Mouse (Mus musculus): ENCODE data around the gene Nos3. TPM values are rescaled to one million over a fixed set of nuclear protein-coding genes. Genes with fewer than 3 reads are reported as not detected.

Nos3 gene
- total and polyA plus RNA-seq, 3 experiments = 0.30 to 0.36 (median 0.31) TPM

- Histone ChIP-seq H3K27me3 (replicated peaks) (no peaks in the 10 kb centered on the region), H3K9me3 (replicated peaks; ENCODE audit: low read length) (no peaks in the 10 kb centered on the region), H3K4me3 (replicated peaks in 1 of 3; ENCODE audit: low read depth in 2 of 3, low read length in 2 of 3, poor library complexity in 1 of 3) (no peak overlapping the region), H3K9ac (ENCODE audit: insufficient read depth, low read depth) (no peak overlapping the region), H3K79me2 (replicated peaks; ENCODE audit: control insufficient read depth, extremely low read depth, insufficient read depth, poor library complexity, severe bottlenecking) (no peaks in the 10 kb centered on the region), H3K4me2 (ENCODE audit: insufficient read depth, low read depth, poor library complexity, severe bottlenecking) (no peak overlapping the region), H3K4me1 (ENCODE audit: control insufficient read depth in 1 of 2, insufficient read depth in 2 of 2) (peaks cover 0 to 9% of the 10 kb centered on the region in 2 experiments; a peak in 2 of 4 replicates), H3K36me3 (replicated peaks in 1 of 2; ENCODE audit: control insufficient read depth in 1 of 2, insufficient read depth in 1 of 2, low read length in 1 of 2) (peaks cover 14 to 61% of the 10 kb centered on the region in 2 experiments), H3K27ac (ENCODE audit: insufficient read depth, low read depth) (no peak overlapping the region)
- no peak for TF ChIP-seq ZMIZ1 (IDR thresholded peaks at IDR 0.05; ENCODE audit: low read depth, low read length)
- no peak for TF ChIP-seq ZC3H11A (IDR thresholded peaks at IDR 0.05; ENCODE audit: low read depth, low read length)
- TF ChIP-seq UBTF (IDR thresholded peaks at IDR 0.05; ENCODE audit: low read depth, low read length) = no peak
- dilution Hi-C loops (cut with MboI; ENCODE audit: extremely low pct_ligation_motif_present, extremely low pct_unique_long_range_greater_than_20kb, low sequenced_read_pairs) = no loop called here
- in situ Hi-C loops (cut with MboI; ENCODE audit: low pct_ligation_motif_present, low pct_unique_long_range_greater_than_20kb, low sequenced_read_pairs) = no loop called here
- no peak for DNase-seq (ENCODE audit: extremely low read depth)
Observed at GRCm38 (mm10) chr5:24417587-24417986, 53.0 kb downstream of the Nos3 start.

- H3K9ac ChIP-seq (ENCODE audit: insufficient read depth, low read depth) = no peak overlapping the region
- no peak for TF ChIP-seq GABPA (IDR thresholded peaks at IDR 0.05; ENCODE audit: insufficient replicate concordance, low read depth, low read length)
- TF ChIP-seq IRF4 (IDR thresholded peaks at IDR 0.05; ENCODE audit: low read depth, low read length) = no peak
- TF ChIP-seq MXI1 (IDR thresholded peaks at IDR 0.05; ENCODE audit: low read depth, low read length) = no peak
- no peak for TF ChIP-seq ZMIZ1 (IDR thresholded peaks at IDR 0.05; ENCODE audit: low read depth, low read length)
- no peak for TF ChIP-seq JUN (IDR thresholded peaks at IDR 0.05; ENCODE audit: insufficient read depth, low read depth, low read length)
- no peak for TF ChIP-seq POLR2A (IDR thresholded peaks at IDR 0.05; ENCODE audit: low read depth, low read length)
- TF ChIP-seq SIN3A (IDR thresholded peaks at IDR 0.05; ENCODE audit: low read length) = no peak
- TF ChIP-seq CHD1 (IDR thresholded peaks at IDR 0.05; ENCODE audit: low read depth, low read length) = no peak
- no peaks in the 10 kb centered on the region for H3K79me2 ChIP-seq (replicated peaks; ENCODE audit: control insufficient read depth, extremely low read depth, insufficient read depth, poor library complexity, severe bottlenecking)
- dilution Hi-C loops (cut with MboI; ENCODE audit: extremely low pct_ligation_motif_present, extremely low pct_unique_long_range_greater_than_20kb, low sequenced_read_pairs) = no loop called here
- peaks cover 14 to 53% of the 10 kb centered on the region in 2 experiments for H3K36me3 ChIP-seq (replicated peaks in 1 of 2; ENCODE audit: control insufficient read depth in 1 of 2, insufficient read depth in 1 of 2, low read length in 1 of 2)
- peaks cover 2 to 14% of the 10 kb centered on the region in 2 experiments; a peak in 2 of 4 replicates for H3K4me1 ChIP-seq (ENCODE audit: control insufficient read depth in 1 of 2, insufficient read depth in 2 of 2)
- in situ Hi-C loops (cut with MboI; ENCODE audit: low pct_ligation_motif_present, low pct_unique_long_range_greater_than_20kb, low sequenced_read_pairs) = loop anchor here (5.0 kb wide), 1 partner anchor 37 kb away; no protein-coding TSS in a partner anchor
- H3K27me3 ChIP-seq (replicated peaks) = no peaks in the 10 kb centered on the region
- H3K4me3 ChIP-seq (replicated peaks in 1 of 3; ENCODE audit: low read depth in 2 of 3, low read length in 2 of 3, poor library complexity in 1 of 3) = no peak overlapping the region
- DNase-seq (ENCODE audit: extremely low read depth) = no peak
- H3K9me3 ChIP-seq (replicated peaks; ENCODE audit: low read length) = no peaks in the 10 kb centered on the region
- no peak overlapping the region for H3K27ac ChIP-seq (ENCODE audit: insufficient read depth, low read depth)
- no peak overlapping the region for H3K4me2 ChIP-seq (ENCODE audit: insufficient read depth, low read depth, poor library complexity, severe bottlenecking)
Observed at GRCm38 (mm10) chr5:24420381-24420780, 55.8 kb downstream of the Nos3 start.

DNA sequence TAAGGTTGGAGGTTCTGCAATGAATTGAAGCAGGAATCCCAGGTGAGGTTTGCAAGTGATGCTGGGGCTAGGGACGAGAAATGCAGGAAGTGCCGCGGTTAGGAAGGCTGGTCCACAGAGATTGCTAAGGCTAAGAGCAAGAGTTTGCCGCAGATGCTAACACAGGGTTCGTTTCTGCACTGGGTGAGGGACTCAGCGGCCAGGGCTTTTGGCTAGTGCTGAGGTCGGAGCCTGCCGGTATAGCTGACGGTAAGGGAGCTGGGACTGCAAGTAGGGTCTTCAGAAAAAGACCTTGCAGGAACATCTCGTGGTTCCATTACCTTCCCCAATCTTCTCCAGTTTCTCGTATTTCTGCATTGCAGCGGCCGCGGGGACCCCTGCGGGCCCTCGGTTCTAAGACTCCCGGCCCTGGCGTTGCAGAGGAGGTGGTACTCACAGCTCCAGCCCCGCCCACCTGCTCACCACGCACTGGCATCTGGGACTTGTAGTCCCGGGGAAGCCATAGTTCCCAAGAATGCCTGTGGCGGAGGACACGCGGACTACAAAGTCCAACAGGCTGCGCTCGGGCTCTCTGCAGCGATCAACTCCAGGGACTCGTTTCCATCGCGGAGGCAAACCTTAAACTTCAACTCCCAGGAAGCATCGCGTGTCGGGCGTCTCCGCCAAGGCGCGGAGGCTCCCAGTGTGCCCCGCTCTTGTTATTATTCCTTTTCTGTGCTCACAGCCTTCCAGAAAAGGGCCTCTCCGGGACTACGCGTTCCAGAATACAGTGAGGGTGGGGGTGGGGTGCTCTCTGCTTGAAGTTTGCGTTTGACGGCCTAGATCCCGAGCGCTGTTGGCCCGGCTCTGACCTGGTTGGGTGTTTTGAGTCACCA lies 58.8 kb downstream of the Nos3 start, which contains the start of the genes Cdk5 and Slc4a2:
Gene Cdk5, minus strand, starts transcription at position 402 of the 875 bp plus-strand sequence.
Gene Slc4a2, plus strand, starts transcription at position 709 of the 875 bp plus-strand sequence.
- H3K27me3 ChIP-seq (replicated peaks) = no peaks in the 10 kb centered on the region
- peak within 1 kb of the TSS; percentile 97 for H3K9ac ChIP-seq (ENCODE audit: insufficient read depth, low read depth)
- in situ Hi-C loops (cut with MboI; ENCODE audit: low pct_ligation_motif_present, low pct_unique_long_range_greater_than_20kb, low sequenced_read_pairs) (loop anchor here (5.0 kb wide), 1 partner anchor 34 kb away; no protein-coding TSS in a partner anchor), dilution Hi-C loops (cut with MboI; ENCODE audit: extremely low pct_ligation_motif_present, extremely low pct_unique_long_range_greater_than_20kb, low sequenced_read_pairs) (no loop called here)
- peak within 1 kb of the TSS; percentile 68 to 94 (median 86) for H3K4me3 ChIP-seq (replicated peaks in 1 of 3; ENCODE audit: low read depth in 2 of 3, low read length in 2 of 3, poor library complexity in 1 of 3)
- peak; percentile 99 for DNase-seq (ENCODE audit: extremely low read depth)
- no peaks in the 10 kb centered on the region for H3K9me3 ChIP-seq (replicated peaks; ENCODE audit: low read length)
- peak within 1 kb of the TSS; percentile 63 for H3K27ac ChIP-seq (ENCODE audit: insufficient read depth, low read depth)
- H3K79me2 ChIP-seq (replicated peaks; ENCODE audit: control insufficient read depth, extremely low read depth, insufficient read depth, poor library complexity, severe bottlenecking) = peaks cover 10% of the 10 kb centered on the region; the same call in 1 of the 2 replicates
- H3K4me1 ChIP-seq (ENCODE audit: control insufficient read depth in 1 of 2, insufficient read depth in 2 of 2) = peaks cover 16 to 41% of the 10 kb centered on the region in 2 experiments
- peak within 1 kb of the TSS; percentile 84 for H3K4me2 ChIP-seq (ENCODE audit: insufficient read depth, low read depth, poor library complexity, severe bottlenecking)
- peaks cover 14 to 45% of the 10 kb centered on the region in 2 experiments for H3K36me3 ChIP-seq (replicated peaks in 1 of 2; ENCODE audit: control insufficient read depth in 1 of 2, insufficient read depth in 1 of 2, low read length in 1 of 2)
- no peak for TF ChIP-seq EP300 (IDR thresholded peaks at IDR 0.05; ENCODE audit: low read length)
- no peak; the same call in 1 of the 2 replicates for TF ChIP-seq MEF2A (IDR thresholded peaks at IDR 0.05; ENCODE audit: borderline replicate concordance, low read depth, low read length)
- TF ChIP-seq USF2 (conservative IDR thresholded peaks at IDR 0.05; ENCODE audit: low read depth, low read length) = no peak
- peak; percentile 73 for TF ChIP-seq POLR2A (IDR thresholded peaks at IDR 0.05; ENCODE audit: low read depth, low read length)
- TF ChIP-seq IRF4 (IDR thresholded peaks at IDR 0.05; ENCODE audit: low read depth, low read length) = peak; percentile 81
- no peak for TF ChIP-seq JUND (conservative IDR thresholded peaks at IDR 0.05; ENCODE audit: low read depth, low read length)
- no peak; the same call in 1 of the 2 replicates for TF ChIP-seq UBTF (IDR thresholded peaks at IDR 0.05; ENCODE audit: low read depth, low read length)
- TF ChIP-seq KAT2A (IDR thresholded peaks at IDR 0.05; ENCODE audit: insufficient replicate concordance, low read length) = peak; percentile 99
- no peak for TF ChIP-seq RCOR1 (conservative IDR thresholded peaks at IDR 0.05; ENCODE audit: low read depth, low read length)
- peak; percentile 94 for TF ChIP-seq MXI1 (IDR thresholded peaks at IDR 0.05; ENCODE audit: low read depth, low read length)
- TF ChIP-seq USF1 (IDR thresholded peaks at IDR 0.05; ENCODE audit: low read depth, low read length) = no peak
- TF ChIP-seq HCFC1 (IDR thresholded peaks at IDR 0.05; ENCODE audit: low read depth, low read length) = peak; percentile 96
- peak; percentile 53; the same call in 1 of the 2 replicates for TF ChIP-seq E2F4 (IDR thresholded peaks at IDR 0.05; ENCODE audit: insufficient replicate concordance, low read depth, low read length)
- no peak for TF ChIP-seq PAX5 (IDR thresholded peaks at IDR 0.05; ENCODE audit: low read length)
- no peak for TF ChIP-seq CHD1 (IDR thresholded peaks at IDR 0.05; ENCODE audit: low read depth, low read length)
- TF ChIP-seq SIN3A (IDR thresholded peaks at IDR 0.05; ENCODE audit: low read length) = peak; percentile 93
- 0 out of 2 replicates have a peak, but pooled peaks have one; percentile 31 for TF ChIP-seq BHLHE40 (IDR thresholded peaks at IDR 0.05; ENCODE audit: low read depth, low read length)

Data from CH12.LX (cell line).